ENCODE assay signal across 8 mouse cellular contexts in the genomic region with DNA sequence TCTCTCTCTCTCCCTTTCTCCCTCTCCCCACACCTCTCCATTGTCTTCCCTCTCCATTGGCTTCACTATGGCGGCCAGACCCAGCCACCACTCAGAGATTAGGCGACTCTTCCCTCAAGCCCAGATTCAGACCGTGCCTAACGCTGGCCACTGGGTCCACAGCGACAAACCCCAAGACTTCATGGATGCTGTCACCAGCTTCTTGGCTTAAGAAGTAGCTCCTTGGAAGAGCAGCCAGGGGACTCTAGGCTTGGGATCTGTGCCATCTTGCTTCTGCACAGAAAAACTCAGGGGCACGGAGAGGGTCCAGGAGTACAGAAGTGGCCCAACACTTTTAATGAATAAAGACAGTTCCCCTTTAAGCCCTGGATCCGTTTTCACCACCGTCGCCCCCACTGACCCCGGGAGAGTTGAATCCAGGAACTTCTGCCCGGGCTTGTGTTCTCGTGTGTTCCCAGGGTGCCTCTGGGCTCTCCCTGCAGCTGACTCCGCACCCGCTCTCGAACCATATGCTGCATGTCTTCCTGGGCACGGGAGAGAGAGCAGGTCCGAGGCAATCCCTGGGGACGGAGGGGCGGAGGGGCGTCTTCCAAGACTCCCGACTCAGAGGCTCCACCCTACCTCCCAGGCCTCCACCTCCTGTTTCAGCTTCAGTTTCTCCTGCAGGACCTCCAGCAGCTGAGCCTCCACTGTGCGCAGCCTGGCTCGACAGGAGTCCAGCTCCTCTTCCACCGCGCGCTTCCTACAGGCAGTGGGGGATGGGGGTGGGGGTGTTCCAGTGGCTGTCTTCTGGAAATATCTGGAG. TPM values are rescaled to one million over a fixed set of nuclear protein-coding genes. Genes with fewer than 3 reads are reported as not detected.
DNase-seq lines count a peak whose midpoint lies in the region; ATAC-seq lines count a peak whose summit lies in the region.

No protein-coding gene starts in this region.

- H3K4me1 ChIP-seq in lung, embryonic 15.5 days = peaks cover 45% of the 10 kb centered on the region
- H3K4me1 ChIP-seq in forebrain, embryonic 13.5 days = peaks cover 36% of the 10 kb centered on the region
- peaks cover 48% of the 10 kb centered on the region for H3K4me1 ChIP-seq in limb, embryonic 10.5 days
- peaks cover 8% of the 10 kb centered on the region; the same call in 1 of the 2 replicates for H3K4me1 ChIP-seq in neural tube, embryonic 14.5 days (ENCODE audit: control insufficient read depth, insufficient read depth, low read length)

- 34% methylated on average over 26 of the region's 26 CpGs for WGBS in lung, embryonic 15.5 days
- 34% methylated on average over 26 of the region's 26 CpGs for WGBS in forebrain, embryonic 13.5 days
- 22% methylated on average over 26 of the region's 26 CpGs for WGBS in limb, embryonic 10.5 days
- 30% methylated on average over 26 of the region's 26 CpGs for WGBS in neural tube, embryonic 14.5 days

- peak overlapping the region; percentile 24 for H3K4me3 ChIP-seq in lung, embryonic 15.5 days
- H3K4me3 ChIP-seq in forebrain, embryonic 13.5 days = peak overlapping the region; percentile 6; the same call in 1 of the 2 replicates
- H3K4me3 ChIP-seq in limb, embryonic 10.5 days = peak overlapping the region; percentile 41
- H3K4me3 ChIP-seq in neural tube, embryonic 14.5 days (ENCODE audit: low read depth, low read length) = no peak overlapping the region

- H3K36me3 ChIP-seq in lung, embryonic 15.5 days = no peaks in the 10 kb centered on the region
- no peaks in the 10 kb centered on the region for H3K36me3 ChIP-seq in forebrain, embryonic 13.5 days (ENCODE audit: poor library complexity, severe bottlenecking)
- H3K36me3 ChIP-seq in limb, embryonic 10.5 days = no peaks in the 10 kb centered on the region
- no peaks in the 10 kb centered on the region for H3K36me3 ChIP-seq in neural tube, embryonic 14.5 days (ENCODE audit: control insufficient read depth, insufficient read depth, low read length)

- peak overlapping the region; percentile 45 for H3K4me2 ChIP-seq in lung, embryonic 15.5 days
- H3K4me2 ChIP-seq in forebrain, embryonic 13.5 days = peak overlapping the region; percentile 8; the same call in 1 of the 2 replicates
- H3K4me2 ChIP-seq in neural tube, embryonic 14.5 days (ENCODE audit: low read depth, low read length) = peak overlapping the region; percentile 19; the same call in 1 of the 2 replicates

- no peak for DNase-seq in lung, postnatal 36 days
- peak; percentile 51 for DNase-seq in limb, embryonic 10.5 days (ENCODE audit: low spot score)
- no peak for DNase-seq in retina, postnatal 1 day
- no peak for DNase-seq in cerebellum, postnatal 36 days
- no peak for DNase-seq in adrenal gland, postnatal 10 days

- peak overlapping the region; percentile 22; the same call in 1 of the 2 replicates for H3K9ac ChIP-seq in lung, embryonic 15.5 days
- no peak overlapping the region for H3K9ac ChIP-seq in forebrain, embryonic 13.5 days
- 0 out of 2 replicates have a peak overlapping the region, but pooled peaks have one; percentile 2 for H3K9ac ChIP-seq in neural tube, embryonic 14.5 days (replicated peaks; ENCODE audit: low read depth, low read length)

- no peaks in the 10 kb centered on the region for H3K9me3 ChIP-seq in lung, embryonic 15.5 days
- H3K9me3 ChIP-seq in forebrain, embryonic 13.5 days (replicated peaks) = no peaks in the 10 kb centered on the region
- no peaks in the 10 kb centered on the region for H3K9me3 ChIP-seq in limb, embryonic 10.5 days (replicated peaks)
- H3K9me3 ChIP-seq in neural tube, embryonic 14.5 days (ENCODE audit: control insufficient read depth, low read length) = no peaks in the 10 kb centered on the region

- ATAC-seq in lung, embryonic 15.5 days (ENCODE audit: borderline replicate concordance, extremely low read depth, low FRiP score, low TSS enrichment) = no peak
- ATAC-seq in forebrain, embryonic 13.5 days = no peak
- ATAC-seq in neural tube, embryonic 14.5 days (ENCODE audit: low read depth) = no peak

- no peaks in the 10 kb centered on the region for H3K27me3 ChIP-seq in lung, embryonic 15.5 days
- 0 out of 2 replicates have a peak, but pooled peaks cover 8% of the 10 kb centered on the region for H3K27me3 ChIP-seq in forebrain, embryonic 13.5 days
- H3K27me3 ChIP-seq in limb, embryonic 10.5 days (ENCODE audit: low read depth, poor library complexity, severe bottlenecking) = peaks cover 12% of the 10 kb centered on the region; the same call in 1 of the 2 replicates
- no peaks in the 10 kb centered on the region for H3K27me3 ChIP-seq in neural tube, embryonic 14.5 days (ENCODE audit: control insufficient read depth, insufficient read depth, low read length)

- peak overlapping the region; percentile 61 for H3K27ac ChIP-seq in lung, embryonic 15.5 days
- H3K27ac ChIP-seq in forebrain, embryonic 13.5 days = no peak overlapping the region
- H3K27ac ChIP-seq in limb, embryonic 10.5 days = peak overlapping the region; percentile 64
- H3K27ac ChIP-seq in neural tube, embryonic 14.5 days (ENCODE audit: low read depth, low read length) = no peak overlapping the region

RNA-seq across cellular contexts. Expression of a gene that starts 3.1 kb away (rescaled TPM):
- 66.7 and 66.9 TPM in 2 replicates for polyA plus RNA-seq in lung, embryonic 15.5 days (2015; fragmentation: Nextera tagmentation; extraction: Ambion mirVana)
- 47.9 and 53.4 TPM in 2 replicates for polyA plus RNA-seq in forebrain, embryonic 13.5 days (2015; fragmentation: Nextera tagmentation; extraction: Ambion mirVana)
- 23.5 and 30.1 TPM in 2 replicates for polyA plus RNA-seq in limb, embryonic 10.5 days (2016; fragmentation: Nextera tagmentation; extraction: Ambion mirVana)
- 74.8 and 79.6 TPM in 2 replicates for polyA plus RNA-seq in neural tube, embryonic 14.5 days (2014; fragmentation: Nextera tagmentation; extraction: Ambion mirVana)
- 10 to 100 TPM; 67.3 to 77.9 TPM for total RNA-seq in adrenal gland, postnatal 10 days (2021)

RNA-seq across cellular contexts. Expression of a gene that starts 11.3 kb away (rescaled TPM):
- polyA plus RNA-seq in lung, embryonic 15.5 days (2015; fragmentation: Nextera tagmentation; extraction: Ambion mirVana) = 11.9 and 13.2 TPM in 2 replicates
- polyA plus RNA-seq in forebrain, embryonic 13.5 days (2015; fragmentation: Nextera tagmentation; extraction: Ambion mirVana) = 34.1 and 38.7 TPM in 2 replicates
- 7.5 and 8.1 TPM in 2 replicates for polyA plus RNA-seq in limb, embryonic 10.5 days (2016; fragmentation: Nextera tagmentation; extraction: Ambion mirVana)
- 120 and 132 TPM in 2 replicates for polyA plus RNA-seq in neural tube, embryonic 14.5 days (2014; fragmentation: Nextera tagmentation; extraction: Ambion mirVana)
- total RNA-seq in adrenal gland, postnatal 10 days (2021) = 1 to 10 TPM; 6.8 to 9.5 TPM

RNA-seq across cellular contexts. Expression of a gene that starts 26.0 kb away (rescaled TPM):
- polyA plus RNA-seq in lung, embryonic 15.5 days (2015; fragmentation: Nextera tagmentation; extraction: Ambion mirVana) = 241 and 259 TPM in 2 replicates
- 2.9 and 3.1 TPM in 2 replicates for polyA plus RNA-seq in forebrain, embryonic 13.5 days (2015; fragmentation: Nextera tagmentation; extraction: Ambion mirVana)
- 8.3 and 10.3 TPM in 2 replicates for polyA plus RNA-seq in limb, embryonic 10.5 days (2016; fragmentation: Nextera tagmentation; extraction: Ambion mirVana)
- polyA plus RNA-seq in neural tube, embryonic 14.5 days (2014; fragmentation: Nextera tagmentation; extraction: Ambion mirVana) = 0.48 and 0.57 TPM in 2 replicates
- 10 to 100 TPM in 1 of 2 experiments, 1 to 10 TPM in 1; 8.2 to 13.9 TPM for total RNA-seq in adrenal gland, postnatal 10 days (2021)

RNA-seq across cellular contexts. Expression of a gene that starts 52.0 kb away (rescaled TPM):
- polyA plus RNA-seq in lung, embryonic 15.5 days (2015; fragmentation: Nextera tagmentation; extraction: Ambion mirVana) = 29.1 and 31.7 TPM in 2 replicates
- 31.3 and 33.8 TPM in 2 replicates for polyA plus RNA-seq in forebrain, embryonic 13.5 days (2015; fragmentation: Nextera tagmentation; extraction: Ambion mirVana)
- 27.7 and 30.8 TPM in 2 replicates for polyA plus RNA-seq in limb, embryonic 10.5 days (2016; fragmentation: Nextera tagmentation; extraction: Ambion mirVana)
- polyA plus RNA-seq in neural tube, embryonic 14.5 days (2014; fragmentation: Nextera tagmentation; extraction: Ambion mirVana) = 42.2 and 47.0 TPM in 2 replicates
- total RNA-seq in adrenal gland, postnatal 10 days (2021) = 10 to 100 TPM; 23.7 to 24.5 TPM

RNA-seq across cellular contexts. Expression of a gene that starts 52.7 kb away (rescaled TPM):
- 117 and 124 TPM in 2 replicates for polyA plus RNA-seq in lung, embryonic 15.5 days (2015; fragmentation: Nextera tagmentation; extraction: Ambion mirVana)
- polyA plus RNA-seq in forebrain, embryonic 13.5 days (2015; fragmentation: Nextera tagmentation; extraction: Ambion mirVana) = 101 and 112 TPM in 2 replicates
- 194 and 201 TPM in 2 replicates for polyA plus RNA-seq in limb, embryonic 10.5 days (2016; fragmentation: Nextera tagmentation; extraction: Ambion mirVana)
- 60.3 and 72.5 TPM in 2 replicates for polyA plus RNA-seq in neural tube, embryonic 14.5 days (2014; fragmentation: Nextera tagmentation; extraction: Ambion mirVana)
- 10 to 100 TPM; 41.3 to 44.6 TPM for total RNA-seq in adrenal gland, postnatal 10 days (2021)

Comparison
In these comparisons a context has a peak if more than half of its experiments do, and no peak if none do; other contexts are left out.
1. H3K27ac ChIP-seq: peak in lung, embryonic 15.5 days (single experiment) and limb, embryonic 10.5 days (single experiment); none in forebrain, embryonic 13.5 days (single experiment) and neural tube, embryonic 14.5 days (single experiment).
2. RNA of a gene that starts 26.0 kb away (polyA plus RNA-seq): 241 to 259 TPM in lung, embryonic 15.5 days; 8.3 to 10.3 TPM in limb, embryonic 10.5 days, 2.9 to 3.1 TPM in forebrain, embryonic 13.5 days and 0.48 to 0.57 TPM in neural tube, embryonic 14.5 days; every median in the first group is over 10 times any median in the second.
3. Peak in every context shown above with its lines, with median percentiles within 50 percentile points of each other: H3K4me2 ChIP-seq.